Mouse (Mus musculus) kidney, postnatal 0 days (tissue): ENCODE data around the gene Rap1gap. TPM values are rescaled to one million over a fixed set of nuclear protein-coding genes. Genes with fewer than 3 reads are reported as not detected.

Source experiments
- ATAC-seq: fragments of 200-750 bp; cut with Nextera tagmentation; replicated peaks from 2 replicates; pipeline ENCODE4 v1.8.0; 2017; ENCODE audit warnings: low read depth, moderate number of reproducible peaks, moderate TSS enrichment, moderate library complexity; ENCODE audit not compliant: low FRiP score
- DNase-seq: peaks from one replicate; pipeline ENCODE4 v3.0.0-alpha.2; 2016; ENCODE audit warnings: low spot score
- H3K27ac ChIP-seq: fragments of 300-500 bp; sonication (generic); 2 replicates; pipeline ENCODE4 v1.5.1; 2014; ENCODE audit warnings: mild to moderate bottlenecking
- H3K27me3 ChIP-seq: fragments of 300-500 bp; sonication (generic); 2 replicates; pipeline ENCODE4 v1.6.1; 2014; ENCODE audit warnings: low read length, mixed read lengths; ENCODE audit not compliant: insufficient read depth
- H3K36me3 ChIP-seq: fragments of 300-500 bp; sonication (generic); 2 replicates; pipeline ENCODE4 v1.6.1; 2014; ENCODE audit warnings: low read length, mixed read lengths; ENCODE audit not compliant: insufficient read depth
- H3K4me1 ChIP-seq: fragments of 300-500 bp; sonication (generic); replicated peaks from 2 replicates; pipeline ENCODE4 v1.6.1; 2014; ENCODE audit warnings: antibody characterized with exemption, low read length, mixed read lengths; ENCODE audit not compliant: insufficient read depth
- H3K4me2 ChIP-seq: fragments of 300-500 bp; sonication (generic); 2 replicates; pipeline ENCODE4 v1.6.1; 2014; ENCODE audit warnings: mild to moderate bottlenecking, low read length, moderate library complexity, mixed read lengths
- H3K4me3 ChIP-seq: fragments of 300-500 bp; sonication (generic); replicated peaks from 2 replicates; pipeline ENCODE4 v1.5.1; 2014; ENCODE audit warnings: low read depth, low read length
- H3K9ac ChIP-seq: fragments of 300-500 bp; sonication (generic); 2 replicates; pipeline ENCODE4 v1.6.1; 2014; ENCODE audit warnings: low read depth, low read length
- H3K9me3 ChIP-seq: fragments of 300-500 bp; sonication (generic); replicated peaks from 2 replicates; pipeline ENCODE4 v1.6.1; 2016; ENCODE audit warnings: low read length, inconsistent platforms, mixed read lengths
- CTCF ChIP-seq: IDR thresholded peaks from 2 replicates; pipeline ENCODE4 v1.5.1; 2016; ENCODE audit warnings: antibody characterized with exemption, low read depth, mild to moderate bottlenecking, moderate library complexity
- WGBS: fragments of 180-500 bp; shearing (Covaris S2); extraction: QIAGEN DNeasy Blood & Tissue Kit; methylation state at CpG from one replicate; pipeline ENCODE4 v1.1.7; 2014; 5-methylcytosine and 5-hydroxymethylcytosine counted together
- polyA plus RNA-seq: library from polyadenylated mRNA; unstranded; fragments of >200 nt; fragmentation: Nextera tagmentation; extraction: Ambion mirVana; gene quantifications from 2 replicates; pipeline ENCODE4 v1.2.1, GENCODE M21; 2015

Gene Rap1gap
- polyA plus RNA-seq, 1 experiment from 2014 or later = 30.6 TPM

DNA sequence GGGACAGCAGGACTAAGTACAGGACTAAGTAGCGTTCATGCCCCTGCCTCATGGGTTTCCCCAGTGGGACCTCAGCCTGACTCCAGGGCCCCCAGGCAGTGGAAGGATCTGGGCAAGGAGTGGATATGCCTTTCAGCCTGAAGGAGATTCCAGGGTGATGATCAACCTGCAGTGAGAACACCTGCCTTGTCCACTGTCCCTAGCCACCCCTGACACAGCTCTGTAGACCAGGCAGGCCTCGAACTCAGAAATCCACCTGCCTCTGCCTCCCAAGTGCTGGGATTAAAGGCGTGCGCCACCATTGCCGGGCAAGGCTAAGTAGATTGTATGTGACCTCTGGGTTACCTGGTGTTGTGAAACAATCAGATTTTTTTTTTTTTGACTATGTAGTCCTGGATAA lies 1.3 kb downstream of the Rap1gap start:
- WGBS = 96% methylated on average over 5 of the region's 5 CpGs
- ATAC-seq (no peak), DNase-seq (no peak)
- Histone ChIP-seq H3K9me3 (no peaks in the 10 kb centered on the region), H3K27ac (no peak overlapping the region), H3K9ac (no peak overlapping the region), H3K4me2 (no peak overlapping the region), H3K4me1 (0 out of 2 replicates have a peak, but pooled peaks cover 11% of the 10 kb centered on the region), H3K27me3 (peaks cover 10% of the 10 kb centered on the region; the same call in 1 of the 2 replicates), H3K36me3 (no peaks in the 10 kb centered on the region), H3K4me3 (no peak overlapping the region)
- TF ChIP-seq CTCF = no peak

DNA sequence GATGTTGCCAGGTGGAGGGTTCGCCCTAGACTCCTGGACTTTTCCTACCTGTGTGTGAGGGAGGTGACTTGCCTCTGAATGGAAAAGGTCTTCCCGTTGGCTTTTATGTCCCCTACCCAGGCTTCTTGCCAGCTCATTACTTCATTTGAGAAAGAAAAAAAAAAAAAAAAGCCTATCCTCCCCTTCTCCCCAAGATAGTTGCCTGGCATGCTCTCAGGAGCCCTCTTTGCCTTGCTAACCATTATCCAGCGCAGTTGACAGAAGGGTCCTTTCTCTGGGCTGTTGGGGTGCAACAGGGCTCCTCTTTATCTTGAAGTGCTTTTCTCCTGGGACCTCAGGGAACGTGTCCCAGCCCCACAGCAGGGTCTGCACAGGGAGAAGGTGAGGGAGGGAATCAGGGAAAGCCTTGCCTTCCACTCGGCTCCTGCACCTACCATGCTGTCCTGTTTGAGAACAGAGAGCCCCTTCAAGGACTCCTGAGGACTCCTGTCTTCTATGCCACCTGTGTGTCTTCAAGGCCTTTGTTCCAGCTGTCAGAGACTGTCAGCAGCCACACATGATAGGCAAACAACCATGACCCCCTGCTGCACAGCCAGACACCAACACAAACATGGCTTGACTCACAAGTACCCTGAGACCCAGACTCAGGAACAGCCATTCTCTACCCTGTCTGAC lies 1.9 kb downstream of the Rap1gap start:
- Histone ChIP-seq H3K36me3 (no peaks in the 10 kb centered on the region), H3K4me3 (no peak overlapping the region), H3K27ac (no peak overlapping the region), H3K4me2 (no peak overlapping the region), H3K9me3 (no peaks in the 10 kb centered on the region), H3K27me3 (peaks cover 10% of the 10 kb centered on the region; the same call in 1 of the 2 replicates), H3K9ac (no peak overlapping the region), H3K4me1 (0 out of 2 replicates have a peak, but pooled peaks cover 11% of the 10 kb centered on the region)
- ATAC-seq (no peak), DNase-seq (no peak)
- no peak for TF ChIP-seq CTCF
- WGBS = 69% methylated on average over 5 of the region's 5 CpGs

DNA sequence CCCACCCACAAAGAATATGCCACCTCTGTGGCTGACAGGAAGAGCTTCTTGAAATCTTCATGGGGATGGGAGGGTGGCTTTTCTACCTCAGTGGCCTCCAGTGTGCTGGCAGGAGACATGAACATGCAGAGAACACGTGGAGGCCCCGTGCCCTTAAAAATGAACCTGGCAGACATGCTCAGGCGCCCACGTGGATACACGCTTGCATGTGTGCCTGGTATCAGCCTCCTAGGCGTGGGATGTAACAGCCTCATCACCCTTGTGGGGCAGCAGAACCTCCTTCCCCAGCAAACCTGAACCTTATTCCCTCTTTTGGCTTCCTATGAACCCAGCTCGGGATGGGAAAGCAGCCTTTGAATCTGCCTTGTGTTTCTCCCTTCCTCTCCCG lies 2.4 kb downstream of the Rap1gap start:
- Histone ChIP-seq H3K4me2 (no peak overlapping the region), H3K27ac (no peak overlapping the region), H3K9ac (no peak overlapping the region), H3K9me3 (no peaks in the 10 kb centered on the region), H3K4me1 (0 out of 2 replicates have a peak, but pooled peaks cover 11% of the 10 kb centered on the region), H3K27me3 (peaks cover 10% of the 10 kb centered on the region; the same call in 1 of the 2 replicates), H3K36me3 (no peaks in the 10 kb centered on the region), H3K4me3 (no peak overlapping the region)
- DNase-seq (no peak), ATAC-seq (no peak)
- 50% methylated on average over 8 of the region's 8 CpGs for WGBS
- no peak for TF ChIP-seq CTCF

DNA sequence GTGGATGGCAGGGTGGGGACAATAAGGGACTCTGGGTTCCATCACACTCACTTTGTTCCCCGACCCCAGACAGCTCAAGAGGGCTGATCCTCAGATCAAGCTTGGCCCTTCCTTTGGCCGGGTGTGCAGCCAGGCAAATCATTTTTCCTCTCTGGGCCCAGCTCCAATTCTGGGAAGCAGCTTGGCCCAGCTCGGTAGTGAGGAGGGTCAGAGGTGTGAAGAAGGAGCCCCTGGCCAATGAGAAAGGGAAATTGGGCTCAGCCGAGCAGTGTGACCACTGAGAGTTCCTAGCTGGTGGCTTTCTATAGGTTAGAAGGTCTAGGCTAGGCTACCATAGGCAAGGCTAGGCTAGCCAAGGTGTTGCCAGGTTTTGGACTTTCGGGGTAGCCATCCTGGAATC lies 3.2 kb downstream of the Rap1gap start:
- Histone ChIP-seq H3K36me3 (no peaks in the 10 kb centered on the region), H3K4me1 (0 out of 2 replicates have a peak, but pooled peaks cover 11% of the 10 kb centered on the region), H3K27ac (no peak overlapping the region; the same call in 1 of the 2 replicates), H3K27me3 (peaks cover 10% of the 10 kb centered on the region; the same call in 1 of the 2 replicates), H3K4me2 (no peak overlapping the region), H3K4me3 (no peak overlapping the region), H3K9me3 (no peaks in the 10 kb centered on the region), H3K9ac (no peak overlapping the region)
- no peak for TF ChIP-seq CTCF
- DNase-seq = no peak
- ATAC-seq = no peak
- 30% methylated on average over 5 of the region's 5 CpGs for WGBS

DNA sequence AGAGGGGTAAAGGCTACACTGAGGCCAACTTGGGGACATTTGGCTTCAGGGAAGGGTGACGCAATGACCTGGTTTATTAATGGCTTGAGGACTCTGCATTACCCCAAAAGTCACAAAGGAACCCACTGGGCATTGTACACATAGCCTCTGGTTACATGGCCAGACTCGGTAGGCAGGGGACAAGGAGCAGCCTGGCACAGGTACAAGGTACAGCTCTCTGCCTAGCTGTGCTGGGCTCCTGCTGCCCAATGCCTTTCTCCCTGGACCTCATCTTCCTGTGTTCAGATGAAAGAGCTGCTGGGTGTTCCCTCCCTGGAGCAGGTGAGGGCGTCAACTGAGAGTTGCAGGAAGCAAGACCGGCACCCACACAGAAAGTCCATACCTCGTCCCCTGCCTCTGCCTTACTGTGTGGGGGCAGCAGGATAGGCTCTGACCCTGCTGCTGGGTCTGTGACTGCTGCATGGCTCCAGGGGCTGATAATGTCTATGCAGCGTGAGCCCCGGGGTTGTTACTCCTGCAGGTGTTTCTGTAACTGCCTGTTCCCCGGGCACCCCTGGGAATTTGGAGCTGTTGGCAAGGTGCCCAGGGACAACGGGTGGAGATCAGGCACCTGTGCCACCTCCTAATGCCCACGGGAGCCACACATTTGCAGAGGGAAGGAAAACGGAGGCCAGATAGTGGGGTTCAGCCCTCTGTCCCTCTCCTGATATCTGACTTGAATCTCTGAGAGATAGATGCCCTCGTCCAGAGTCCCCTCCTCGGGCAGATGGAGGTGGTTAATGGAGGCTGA lies 7.4 kb downstream of the Rap1gap start:
- Histone ChIP-seq H3K9ac (no peak overlapping the region), H3K9me3 (no peaks in the 10 kb centered on the region), H3K27me3 (no peaks in the 10 kb centered on the region), H3K4me3 (no peak overlapping the region), H3K4me1 (no peaks in the 10 kb centered on the region), H3K36me3 (no peaks in the 10 kb centered on the region), H3K27ac (no peak overlapping the region), H3K4me2 (no peak overlapping the region)
- ATAC-seq = no peak
- no peak for TF ChIP-seq CTCF
- 66% methylated on average over 13 of the region's 13 CpGs for WGBS
- DNase-seq = no peak

DNA sequence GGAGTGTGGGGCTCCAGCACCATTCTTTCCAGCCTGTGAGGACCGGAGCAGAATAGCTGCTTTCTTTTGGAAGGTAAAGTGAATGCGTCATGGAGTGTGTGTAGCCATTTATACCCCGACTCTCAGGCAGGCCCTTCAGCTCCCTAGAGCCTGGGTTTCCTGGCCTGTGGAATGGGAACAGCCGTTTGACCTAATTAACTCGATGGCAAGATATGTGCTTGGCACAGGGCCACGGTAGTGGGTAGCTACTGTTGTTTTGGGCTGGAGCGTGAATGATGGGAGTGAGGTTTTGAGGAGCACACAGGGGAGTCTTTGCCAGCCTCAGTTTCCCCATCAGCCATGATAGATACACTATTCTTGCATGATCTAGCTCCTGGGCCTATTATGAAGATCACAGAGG lies 11.0 kb downstream of the Rap1gap start:
- Histone ChIP-seq H3K36me3 (no peaks in the 10 kb centered on the region), H3K4me3 (no peak overlapping the region), H3K27me3 (no peaks in the 10 kb centered on the region), H3K9me3 (no peaks in the 10 kb centered on the region), H3K4me1 (no peaks in the 10 kb centered on the region), H3K27ac (no peak overlapping the region), H3K4me2 (no peak overlapping the region), H3K9ac (no peak overlapping the region)
- TF ChIP-seq CTCF = no peak
- DNase-seq (no peak), ATAC-seq (no peak)
- WGBS = 69% methylated on average over 7 of the region's 7 CpGs
